Mouse (Mus musculus): ENCODE data around the gene Amigo2. TPM values are rescaled to one million over a fixed set of nuclear protein-coding genes. Genes with fewer than 3 reads are reported as not detected.
"Not testable (repeated sequence)": the region's sequence is repeated elsewhere in the genome, so short reads cannot be mapped to it uniquely, and the experiment has no call there.

Gene Amigo2
- total and polyA plus RNA-seq, 3 experiments: not detected

GRCm38 (mm10) chr15:97216843-97217242 lies 30.2 kb downstream of the Amigo2 start:
- H3K4me1 ChIP-seq (ENCODE audit: control insufficient read depth in 1 of 2, insufficient read depth in 2 of 2, low read length in 2 of 2): no peaks in the 10 kb centered on the region
- H3K4me3 ChIP-seq (ENCODE audit: control insufficient read depth in 1 of 2, insufficient read depth in 1 of 2, low read depth in 2 of 2, low read length in 2 of 2): no peak overlapping the region
- TF ChIP-seq USF1 (IDR thresholded peaks at IDR 0.05; ENCODE audit: low read depth, low read length): peak; percentile 52; the same call in 1 of the 2 replicates
- TF ChIP-seq MAX (IDR thresholded peaks at IDR 0.05; ENCODE audit: low read length): no peak
- H3K9me3 ChIP-seq (replicated peaks; ENCODE audit: insufficient read depth, low read length): no peaks in the 10 kb centered on the region
- no peaks in the 10 kb centered on the region for H3K36me3 ChIP-seq (ENCODE audit: control insufficient read depth in 1 of 2, insufficient read depth in 2 of 2, low read length in 2 of 2)
- H3K9ac ChIP-seq (ENCODE audit: control insufficient read depth, low read depth, low read length, poor library complexity, severe bottlenecking): no peak overlapping the region
- H3K27ac ChIP-seq (ENCODE audit: control insufficient read depth, low read depth, low read length): no peak overlapping the region
- no peaks in the 10 kb centered on the region for H3K79me2 ChIP-seq (ENCODE audit: control insufficient read depth, insufficient read depth, low read length, poor library complexity)
- no peak for DNase-seq (ENCODE audit: low read depth, low spot score)
- H3K27me3 ChIP-seq (ENCODE audit: control insufficient read depth in 1 of 2, insufficient read depth in 2 of 2, low read length in 2 of 2): peaks cover 0 to 5% of the 10 kb centered on the region in 2 experiments; a peak in 3 of 4 replicates

- no peak for DNase-seq (ENCODE audit: low read depth, low spot score)
Measured at GRCm38 (mm10) chr15:97212501-97213477, 34.3 kb downstream of the Amigo2 start.

DNA sequence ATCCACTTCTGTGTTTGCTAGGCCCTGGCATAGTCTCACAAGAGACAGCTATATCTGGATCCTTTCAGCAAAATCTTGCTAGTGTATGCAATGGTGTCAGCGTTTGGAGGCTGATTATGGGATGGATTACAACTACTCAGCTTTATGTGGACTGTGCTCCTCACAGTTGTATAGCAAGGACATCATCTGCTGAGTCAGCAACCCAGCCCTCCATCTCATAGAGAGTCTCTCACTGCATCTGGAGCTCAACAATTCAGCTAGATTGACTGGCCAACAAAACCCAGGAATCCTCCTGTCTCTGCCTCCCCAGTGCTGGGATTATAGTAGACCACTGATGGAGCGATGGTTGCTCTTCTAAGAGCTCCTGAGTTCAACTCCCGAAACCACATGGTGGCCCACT lies 37.3 kb downstream of the Amigo2 start:
- not testable (repeated sequence) for H3K27ac ChIP-seq (ENCODE audit: control insufficient read depth, low read depth, low read length); H3K4me1 ChIP-seq (ENCODE audit: control insufficient read depth in 1 of 2, insufficient read depth in 2 of 2, low read length in 2 of 2); H3K4me3 ChIP-seq (ENCODE audit: control insufficient read depth in 1 of 2, insufficient read depth in 1 of 2, low read depth in 2 of 2, low read length in 2 of 2); H3K79me2 ChIP-seq (ENCODE audit: control insufficient read depth, insufficient read depth, low read length, poor library complexity); H3K9me3 ChIP-seq (replicated peaks; ENCODE audit: insufficient read depth, low read length); DNase-seq (ENCODE audit: low read depth, low spot score); H3K9ac ChIP-seq (ENCODE audit: control insufficient read depth, low read depth, low read length, poor library complexity, severe bottlenecking); H3K36me3 ChIP-seq (ENCODE audit: control insufficient read depth in 1 of 2, insufficient read depth in 2 of 2, low read length in 2 of 2)
- H3K27me3 ChIP-seq (ENCODE audit: control insufficient read depth in 1 of 2, insufficient read depth in 2 of 2, low read length in 2 of 2): peaks cover 2 to 11% of the 10 kb centered on the region in 2 experiments; a peak in 3 of 4 replicates
- peak; percentile 60; the same call in 1 of the 2 replicates for TF ChIP-seq MAFK (IDR thresholded peaks at IDR 0.05; ENCODE audit: borderline replicate concordance, low read depth, low read length)

More at GRCm38 (mm10) chr15:97212501-97213477, 34.3 kb downstream of the Amigo2 start:
- Histone ChIP-seq H3K27me3 (ENCODE audit: control insufficient read depth in 1 of 2, insufficient read depth in 2 of 2, low read length in 2 of 2) (peaks cover 2 to 10% of the 10 kb centered on the region in 2 experiments; a peak in 3 of 4 replicates), H3K79me2 (ENCODE audit: control insufficient read depth, insufficient read depth, low read length, poor library complexity) (no peaks in the 10 kb centered on the region), H3K4me3 (ENCODE audit: control insufficient read depth in 1 of 2, insufficient read depth in 1 of 2, low read depth in 2 of 2, low read length in 2 of 2) (no peak overlapping the region), H3K9me3 (replicated peaks; ENCODE audit: insufficient read depth, low read length) (no peaks in the 10 kb centered on the region), H3K4me1 (ENCODE audit: control insufficient read depth in 1 of 2, insufficient read depth in 2 of 2, low read length in 2 of 2) (no peaks in the 10 kb centered on the region), H3K36me3 (ENCODE audit: control insufficient read depth in 1 of 2, insufficient read depth in 2 of 2, low read length in 2 of 2) (no peaks in the 10 kb centered on the region), H3K27ac (ENCODE audit: control insufficient read depth, low read depth, low read length) (no peak overlapping the region), H3K9ac (ENCODE audit: control insufficient read depth, low read depth, low read length, poor library complexity, severe bottlenecking) (no peak overlapping the region)
- no peak for TF ChIP-seq ETS1 (IDR thresholded peaks at IDR 0.05; ENCODE audit: low read depth, low read length)

DNA sequence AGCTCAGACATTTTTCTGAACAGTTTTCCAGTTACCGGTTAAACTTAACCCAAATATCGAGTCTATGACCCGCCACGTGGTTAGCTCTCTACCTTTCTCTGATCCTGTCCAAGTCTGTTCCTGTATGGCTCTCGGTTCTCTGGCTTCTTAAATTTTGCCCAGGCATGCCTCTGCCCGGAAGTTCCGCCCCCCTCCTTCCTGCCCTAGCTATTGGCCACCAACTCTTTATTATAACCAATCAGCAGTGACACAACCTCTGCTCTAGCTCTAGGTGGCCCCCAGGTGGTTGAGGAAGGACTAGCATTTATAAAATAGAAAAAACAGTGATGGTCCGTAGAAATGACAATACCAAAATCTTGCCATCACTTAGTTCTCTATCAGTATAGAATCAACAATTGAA lies 40.6 kb downstream of the Amigo2 start:
- H3K27me3 ChIP-seq (ENCODE audit: control insufficient read depth in 1 of 2, insufficient read depth in 2 of 2, low read length in 2 of 2): peaks cover 2 to 7% of the 10 kb centered on the region in 2 experiments; a peak in 3 of 4 replicates
- no peak overlapping the region for H3K27ac ChIP-seq (ENCODE audit: control insufficient read depth, low read depth, low read length)
- TF ChIP-seq NRF1 (IDR thresholded peaks at IDR 0.05; ENCODE audit: insufficient read depth, low read depth, low read length, poor library complexity, severe bottlenecking): no peak
- TF ChIP-seq TCF12 (IDR thresholded peaks at IDR 0.05; ENCODE audit: low read depth, low read length): no peak
- TF ChIP-seq RCOR1 (IDR thresholded peaks at IDR 0.05; ENCODE audit: low read depth, low read length): no peak
- peak; percentile 1 to 43 (median 22); a peak in 3 of 6 replicates for TF ChIP-seq CTCF (IDR thresholded peaks at IDR 0.05 in 2 of 3, conservative IDR thresholded peaks at IDR 0.05 in 1 of 3; ENCODE audit: control insufficient read depth in 1 of 3, insufficient read depth in 1 of 3, low read depth in 2 of 3, low read length in 3 of 3, poor library complexity in 1 of 3, severe bottlenecking in 1 of 3)
- TF ChIP-seq MEF2A (IDR thresholded peaks at IDR 0.05; ENCODE audit: extremely low read depth, insufficient replicate concordance, low read depth, low read length, poor library complexity, severe bottlenecking): no peak
- TF ChIP-seq USF1 (IDR thresholded peaks at IDR 0.05; ENCODE audit: low read depth, low read length): no peak
- peak; percentile 19 for DNase-seq (ENCODE audit: low read depth, low spot score)
- no peaks in the 10 kb centered on the region for H3K9me3 ChIP-seq (replicated peaks; ENCODE audit: insufficient read depth, low read length)
- no peak overlapping the region for H3K9ac ChIP-seq (ENCODE audit: control insufficient read depth, low read depth, low read length, poor library complexity, severe bottlenecking)
- H3K79me2 ChIP-seq (ENCODE audit: control insufficient read depth, insufficient read depth, low read length, poor library complexity): no peaks in the 10 kb centered on the region
- no peak overlapping the region for H3K4me3 ChIP-seq (ENCODE audit: control insufficient read depth in 1 of 2, insufficient read depth in 1 of 2, low read depth in 2 of 2, low read length in 2 of 2)
- H3K36me3 ChIP-seq (ENCODE audit: control insufficient read depth in 1 of 2, insufficient read depth in 2 of 2, low read length in 2 of 2): no peaks in the 10 kb centered on the region
- H3K4me1 ChIP-seq (ENCODE audit: control insufficient read depth in 1 of 2, insufficient read depth in 2 of 2, low read length in 2 of 2): no peaks in the 10 kb centered on the region

Measured in MEL (cell line).